Mouse (Mus musculus): ENCODE measurements around the gene Ankrd34a. TPM values are rescaled to one million over a fixed set of nuclear protein-coding genes. Genes with fewer than 3 reads are reported as not detected.

Ankrd34a gene
- total RNA-seq, 2 experiments from 2014 or later = 32.3 to 33.0 TPM

DNA sequence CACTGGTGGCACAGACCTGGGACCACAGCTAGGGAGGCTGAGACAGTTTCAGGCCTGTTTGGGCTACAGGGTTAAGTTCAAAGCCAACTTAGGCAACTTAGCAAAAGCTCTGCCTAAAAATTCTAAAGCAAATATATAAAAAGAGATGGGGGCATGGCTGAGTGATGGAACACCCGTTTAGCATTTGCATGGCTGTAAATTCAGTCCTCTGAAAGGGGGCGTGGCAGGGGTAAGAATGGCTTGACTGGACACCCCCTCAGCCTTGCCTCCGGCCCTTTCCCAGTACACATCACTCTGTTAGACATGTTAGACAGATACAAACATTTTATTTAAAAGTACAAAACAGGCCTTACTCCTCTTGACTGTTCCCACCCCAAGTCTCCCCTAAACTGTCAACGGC, 18.9 kb upstream of the Ankrd34a start:
- intact Hi-C loops (cut with DNase I) = no loop called here

DNA sequence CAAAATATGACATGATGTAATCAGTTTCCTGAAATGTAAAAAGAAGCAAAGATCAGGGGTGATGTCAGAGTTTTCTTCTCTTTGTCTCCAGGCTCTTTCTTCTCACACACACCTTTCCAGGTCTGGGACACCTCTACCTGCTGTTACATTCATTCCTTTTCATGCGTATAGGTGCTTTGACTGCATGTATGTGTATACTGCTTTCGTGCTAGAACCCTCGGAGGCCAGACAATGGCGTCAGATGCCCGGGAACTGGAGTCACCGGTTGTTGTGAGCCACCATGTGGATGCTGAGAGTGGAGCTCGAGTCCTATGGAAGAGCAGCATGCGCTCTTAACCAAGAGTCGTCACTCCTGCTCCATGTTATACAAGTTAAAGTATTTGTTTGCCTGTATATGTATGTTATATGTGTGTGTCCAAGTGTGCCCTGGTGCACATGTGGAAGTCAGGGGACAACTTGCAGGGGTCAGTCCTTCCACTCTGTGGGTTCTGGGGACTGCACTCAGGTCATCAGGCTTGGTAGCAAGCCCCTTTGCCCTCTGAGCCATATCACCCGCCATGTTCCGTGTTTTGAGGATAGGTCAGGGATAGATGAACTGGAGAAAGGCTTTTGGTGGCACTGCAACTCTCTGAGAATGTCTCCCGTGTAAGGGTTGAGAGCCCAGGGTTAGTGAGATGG, 17.7 kb upstream of the Ankrd34a start:
- intact Hi-C loops (cut with DNase I) = no loop called here
- DNase-seq = no peak

More for the DNA sequence above, 18.9 kb upstream of the Ankrd34a start:
- no peak for DNase-seq

DNA sequence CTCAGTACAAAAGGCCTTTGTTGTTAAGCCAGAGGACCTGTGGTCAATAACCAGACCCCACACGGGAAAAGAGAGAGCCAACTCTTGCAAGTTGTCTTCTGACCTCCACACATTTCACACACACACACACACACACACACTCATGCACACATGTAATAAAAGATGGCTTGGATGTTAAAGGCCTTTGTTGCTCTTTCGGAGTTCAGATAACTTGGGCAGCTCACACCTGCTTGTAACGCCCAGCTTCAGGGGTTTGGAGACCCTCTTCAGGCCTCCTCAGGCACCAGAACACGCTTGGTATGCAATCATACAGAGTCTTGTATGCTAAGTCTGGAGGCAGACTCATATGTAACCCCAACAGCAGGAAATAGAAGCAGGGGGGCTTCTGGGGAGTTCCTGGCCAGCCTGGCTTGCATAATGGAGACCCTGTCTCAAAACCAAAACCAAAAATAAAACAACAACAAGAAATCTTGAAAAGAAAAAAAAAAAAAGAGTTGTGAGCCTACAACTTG, 17.1 kb upstream of the Ankrd34a start:
- DNase-seq = no peak
- intact Hi-C loops (cut with DNase I) = no loop called here

- DNase-seq = peak; percentile 91
- intact Hi-C loops (cut with DNase I) = loop anchor here (2.0 kb wide), 1 partner anchor 29 kb away; no protein-coding TSS in a partner anchor
Measured at GRCm38 (mm10) chr3:96579885-96580454, 16.5 kb upstream of the Ankrd34a start.

DNA sequence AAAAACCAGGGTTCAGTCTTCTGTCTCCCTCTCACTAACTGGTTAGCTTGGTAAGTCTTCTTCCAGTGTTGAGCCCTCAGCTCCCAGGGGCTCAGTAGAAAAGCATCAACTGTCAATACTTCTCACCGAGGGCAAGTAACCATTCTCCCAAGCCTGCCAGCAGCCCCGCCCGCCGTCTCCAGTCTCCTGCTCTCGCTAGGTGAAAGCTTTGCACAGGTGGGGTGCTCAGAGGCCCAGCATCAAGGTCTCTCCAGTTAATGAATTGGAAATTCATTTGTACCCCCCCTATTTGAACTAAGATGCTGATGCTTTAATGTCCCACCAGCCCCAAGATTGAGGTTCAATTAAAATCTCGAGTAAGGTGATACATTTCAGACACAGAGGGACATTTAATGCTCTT, 15.3 kb upstream of the Ankrd34a start:
- intact Hi-C loops (cut with DNase I) = loop anchor here (2.0 kb wide), 1 partner anchor 30 kb away; no protein-coding TSS in a partner anchor
- no peak for DNase-seq

DNA sequence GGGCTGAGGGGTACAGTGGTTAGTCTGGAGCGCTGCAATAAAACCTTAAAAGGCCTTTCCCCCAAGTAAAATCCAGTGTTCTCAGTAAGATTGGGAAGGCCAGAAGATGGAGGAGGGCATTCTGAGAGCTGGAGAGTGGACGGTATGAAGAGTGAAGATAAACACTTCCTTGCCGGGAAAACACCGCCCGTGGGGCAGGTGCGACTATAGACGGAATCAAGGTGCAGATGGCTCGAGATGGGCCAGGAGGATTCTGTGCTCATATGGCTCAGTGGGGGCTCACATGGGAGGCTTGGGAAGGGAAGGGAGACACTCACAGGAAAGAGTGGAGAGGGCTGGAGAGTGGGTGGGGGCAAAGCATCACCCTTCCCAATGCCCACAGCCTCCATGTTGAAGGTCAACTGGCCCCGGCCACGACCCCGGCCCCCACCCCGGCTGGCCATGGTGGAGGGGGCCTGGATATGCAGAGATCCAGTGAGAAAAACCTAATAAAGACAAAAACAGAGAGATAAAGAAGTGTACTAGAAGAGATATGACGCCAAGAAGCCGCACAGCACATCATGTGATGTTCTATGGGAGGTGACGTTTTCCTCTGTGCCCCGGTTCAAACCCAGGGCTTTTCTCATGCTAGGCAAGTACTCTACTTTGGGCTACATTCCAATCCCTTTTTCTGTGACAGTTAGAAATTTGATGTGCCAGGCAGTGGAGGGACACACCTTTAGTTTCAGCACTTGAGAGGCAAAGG, 14.5 kb upstream of the Ankrd34a start:
- intact Hi-C loops (cut with DNase I) = loop anchor here (2.0 kb wide), 1 partner anchor 31 kb away; no protein-coding TSS in a partner anchor

DNA sequence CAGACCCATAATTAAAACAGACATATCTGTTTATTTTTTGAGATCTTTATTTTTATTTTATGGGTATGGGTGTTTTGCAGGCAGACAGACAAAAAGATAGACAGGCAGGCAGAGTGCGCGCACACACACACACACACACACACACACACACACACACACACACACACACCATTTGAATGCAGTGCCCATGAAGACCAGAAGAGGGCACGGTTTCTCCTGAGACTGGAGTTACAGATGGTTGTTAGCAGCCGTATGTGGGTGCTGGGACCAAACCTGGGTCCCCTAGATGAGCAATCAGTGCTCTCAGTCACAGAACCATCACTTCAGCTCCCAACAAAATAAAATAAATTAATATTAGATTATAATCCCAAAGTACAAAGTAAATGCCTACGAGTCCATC, 13.1 kb upstream of the Ankrd34a start:
- intact Hi-C loops (cut with DNase I) = no loop called here

More for the DNA sequence above, 14.5 kb upstream of the Ankrd34a start:
- DNase-seq = no peak

GRCm38 (mm10) chr3:96590657-96591056, 5.8 kb upstream of the Ankrd34a start:
- intact Hi-C loops (cut with DNase I) = no loop called here
- no peak for DNase-seq

More for the DNA sequence above, 13.1 kb upstream of the Ankrd34a start:
- no peak for DNase-seq

- no peak for DNase-seq
- intact Hi-C loops (cut with DNase I) = no loop called here
Measured at GRCm38 (mm10) chr3:96593374-96593773, 3.1 kb upstream of the Ankrd34a start.

GRCm38 (mm10) chr3:96593790-96594560, 2.5 kb upstream of the Ankrd34a start, which contains the start of gene Polr3gl:
Polr3gl (minus strand) TSS chr3:96594181.
- intact Hi-C loops (cut with DNase I) = no loop called here
- DNase-seq = peak; percentile 95

DNA sequence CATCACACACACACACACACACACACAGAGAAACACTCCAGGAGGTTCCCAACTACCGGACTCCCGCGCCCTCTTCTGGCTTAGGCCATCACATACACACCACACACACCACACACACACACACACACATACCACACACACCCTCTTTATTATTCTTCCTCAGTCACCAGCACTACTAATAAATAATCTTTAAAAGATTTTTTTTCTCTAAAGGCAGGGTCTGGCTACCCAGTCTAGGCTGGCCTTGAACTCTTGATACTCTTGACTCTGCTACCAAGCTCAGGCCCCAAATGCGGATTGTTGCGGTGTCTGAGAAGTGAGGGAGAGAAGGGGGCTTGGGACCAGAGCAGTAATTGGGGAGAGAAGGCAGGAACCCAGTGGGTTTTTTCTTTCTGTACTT, 1.6 kb upstream of the Ankrd34a start:
- no peak for DNase-seq
- intact Hi-C loops (cut with DNase I) = no loop called here

DNA sequence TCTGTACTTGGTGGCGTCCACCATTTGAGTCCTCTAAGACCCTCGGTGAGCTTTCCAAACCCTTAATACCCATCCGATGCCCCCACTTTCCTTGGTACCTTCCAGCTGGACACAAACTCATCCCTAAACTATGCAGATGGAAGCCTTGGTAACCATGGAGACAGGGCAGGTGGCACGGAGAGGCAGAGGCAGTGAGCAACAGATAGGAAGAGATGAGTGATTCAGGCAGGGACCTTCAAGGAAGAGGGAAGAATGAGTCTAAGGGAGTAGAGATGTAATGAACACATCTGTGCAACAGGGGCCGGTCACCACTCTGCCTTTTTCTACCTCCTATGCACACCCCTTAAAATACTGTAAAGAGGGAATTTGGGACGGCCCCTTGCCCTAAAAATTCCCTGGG, 775 bp upstream of the Ankrd34a start:
- intact Hi-C loops (cut with DNase I) = no loop called here
- DNase-seq = no peak

- intact Hi-C loops (cut with DNase I) = no loop called here
- no peak for DNase-seq
Measured at GRCm38 (mm10) chr3:96596855-96597254, 419 bp downstream of the Ankrd34a start.

GRCm38 (mm10) chr3:96597435-96597891, 1.0 kb downstream of the Ankrd34a start:
- no peak for DNase-seq
- intact Hi-C loops (cut with DNase I) = no loop called here

GRCm38 (mm10) chr3:96598156-96599068, 2.0 kb downstream of the Ankrd34a start:
- intact Hi-C loops (cut with DNase I) = no loop called here
- DNase-seq = peak; percentile 62

- no peak for DNase-seq
- intact Hi-C loops (cut with DNase I) = no loop called here
Measured at GRCm38 (mm10) chr3:96599069-96599393, 2.6 kb downstream of the Ankrd34a start.

DNA sequence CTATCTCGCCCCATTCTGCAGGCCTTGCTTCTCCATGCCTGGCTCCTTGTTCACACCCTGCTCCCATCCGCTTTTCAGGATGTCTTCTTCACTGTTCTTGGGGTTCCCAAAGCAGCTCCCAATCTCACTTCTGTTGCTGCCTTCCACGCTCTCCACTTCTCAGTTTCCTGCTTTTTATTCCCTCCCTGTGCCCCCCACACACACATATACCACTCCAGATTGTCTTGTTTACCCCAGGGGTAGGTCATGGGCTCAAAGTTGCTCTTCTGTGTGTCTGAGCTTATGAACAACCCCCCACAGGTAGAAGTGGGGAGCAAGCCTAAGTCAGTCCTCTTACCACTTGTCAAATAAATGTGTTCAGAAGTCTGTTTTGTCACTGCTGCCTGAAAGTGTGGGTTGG, 3.0 kb downstream of the Ankrd34a start:
- intact Hi-C loops (cut with DNase I) = no loop called here
- no peak for DNase-seq

GRCm38 (mm10) chr3:96600639-96601250, 4.3 kb downstream of the Ankrd34a start, which contains the start of gene Lix1l:
Lix1l (plus strand) TSS chr3:96601149.
- peak; percentile 91 for DNase-seq
- intact Hi-C loops (cut with DNase I) = loop anchor here (5.0 kb wide), 1 partner anchor 37 kb away; the partner anchor contains the start of genes Gm42957 and Pex11b

GRCm38 (mm10) chr3:96601251-96601787, 4.9 kb downstream of the Ankrd34a start:
- peak; percentile 59 for DNase-seq
- intact Hi-C loops (cut with DNase I) = loop anchor here (5.0 kb wide), 1 partner anchor 36 kb away; the partner anchor contains the start of genes Gm42957 and Pex11b
